Mouse (Mus musculus) urinary bladder, postnatal 4 days (tissue): ENCODE data around the gene Bloc1s5.
"Not testable (repeated sequence)": the region's sequence is repeated elsewhere in the genome, so short reads cannot be mapped to it uniquely, and the experiment has no call there.

Source experiments
- DNase-seq, 2 experiments: peaks; one replicate each; pipeline ENCODE4 v3.0.0; 2021 to 2022; ENCODE audit warnings: low spot score in 2 of 2

Gene Bloc1s5

GRCm38 (mm10) chr13:38618001-38618630, 16.8 kb downstream of the Bloc1s5 start:
- not testable (repeated sequence) for DNase-seq

- no peak for DNase-seq
Observed at GRCm38 (mm10) chr13:38616887-38617286, 18.0 kb downstream of the Bloc1s5 start.

- DNase-seq: no peak
Observed at GRCm38 (mm10) chr13:38615656-38616055, 19.3 kb downstream of the Bloc1s5 start.

DNA sequence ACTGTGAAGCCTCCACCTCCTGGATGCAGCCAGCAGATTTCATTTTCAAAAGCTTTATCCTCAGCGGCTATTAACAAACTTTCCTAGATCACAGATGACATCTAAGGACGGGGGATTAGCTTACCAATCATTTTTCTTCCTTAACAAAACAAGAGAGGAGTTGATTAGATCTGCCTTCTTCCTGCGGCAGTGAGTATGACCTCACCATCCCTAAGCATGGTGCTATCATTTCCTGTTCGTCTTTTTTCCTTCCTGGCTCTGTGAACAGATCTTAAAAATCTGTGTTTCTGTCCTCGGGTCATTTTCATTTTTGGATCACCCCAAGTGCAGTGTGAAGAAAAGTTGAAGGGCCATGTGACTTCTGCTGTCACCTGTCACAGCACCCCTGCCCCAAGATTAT, 20.6 kb downstream of the Bloc1s5 start:
- no peak for DNase-seq

- DNase-seq: no peak
Observed at GRCm38 (mm10) chr13:38613583-38613982, 21.3 kb downstream of the Bloc1s5 start.

GRCm38 (mm10) chr13:38612608-38613007, 22.3 kb downstream of the Bloc1s5 start:
- DNase-seq: no peak

- no peak for DNase-seq
Observed at GRCm38 (mm10) chr13:38612179-38612578, 22.7 kb downstream of the Bloc1s5 start.

- no peak for DNase-seq
Observed at GRCm38 (mm10) chr13:38610336-38610735, 24.6 kb downstream of the Bloc1s5 start.

GRCm38 (mm10) chr13:38607130-38607529, 27.8 kb downstream of the Bloc1s5 start:
- no peak for DNase-seq

DNA sequence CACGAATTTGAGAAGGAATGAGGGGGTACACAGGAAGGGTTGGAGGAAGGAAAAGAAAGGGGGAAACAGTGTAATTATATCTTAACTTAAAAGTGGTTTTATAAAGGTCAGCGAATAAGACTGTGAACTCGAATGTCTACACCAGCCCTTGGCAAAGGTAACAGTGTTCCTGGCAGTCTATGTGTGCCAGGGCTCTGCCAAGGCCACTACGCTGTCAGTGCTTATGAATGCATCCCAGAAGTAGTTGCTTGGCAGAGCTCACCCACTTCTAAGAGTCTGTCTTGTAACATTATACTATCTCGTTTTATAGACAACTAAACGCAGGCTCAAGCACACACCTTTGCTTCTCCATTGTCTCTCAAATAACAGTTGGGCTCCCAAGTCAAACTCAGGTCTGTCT, 29.6 kb downstream of the Bloc1s5 start:
- DNase-seq: no peak

- no peak for DNase-seq
Observed at GRCm38 (mm10) chr13:38602966-38603365, 31.9 kb downstream of the Bloc1s5 start.

GRCm38 (mm10) chr13:38602243-38602832, 32.6 kb downstream of the Bloc1s5 start:
- no peak for DNase-seq

DNA sequence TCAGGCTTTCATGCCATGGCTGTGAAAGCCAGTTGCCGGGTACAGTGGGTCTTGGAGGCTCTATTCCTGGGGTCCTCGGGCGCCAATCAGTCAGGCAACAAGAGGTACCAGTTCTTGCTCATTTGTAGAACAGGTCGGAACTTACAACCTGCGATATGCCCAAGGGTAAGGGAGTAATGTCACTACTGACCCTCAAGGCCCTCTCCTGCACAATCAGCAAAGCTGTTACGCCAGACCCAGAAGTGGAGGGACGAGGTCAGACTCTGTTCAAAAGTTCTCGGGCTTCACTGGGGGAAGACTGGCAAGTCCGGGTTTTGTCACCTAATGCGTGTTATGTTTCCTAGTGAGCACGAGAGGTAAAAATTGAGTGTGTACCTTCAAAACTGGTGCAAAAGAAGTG, 34.1 kb downstream of the Bloc1s5 start:
- DNase-seq: no peak

GRCm38 (mm10) chr13:38597076-38597475, 37.8 kb downstream of the Bloc1s5 start:
- no peak for DNase-seq

- no peak for DNase-seq
Observed at GRCm38 (mm10) chr13:38596461-38596860, 38.4 kb downstream of the Bloc1s5 start.

- no peak for DNase-seq
Observed at GRCm38 (mm10) chr13:38593114-38593513, 41.8 kb downstream of the Bloc1s5 start.

DNA sequence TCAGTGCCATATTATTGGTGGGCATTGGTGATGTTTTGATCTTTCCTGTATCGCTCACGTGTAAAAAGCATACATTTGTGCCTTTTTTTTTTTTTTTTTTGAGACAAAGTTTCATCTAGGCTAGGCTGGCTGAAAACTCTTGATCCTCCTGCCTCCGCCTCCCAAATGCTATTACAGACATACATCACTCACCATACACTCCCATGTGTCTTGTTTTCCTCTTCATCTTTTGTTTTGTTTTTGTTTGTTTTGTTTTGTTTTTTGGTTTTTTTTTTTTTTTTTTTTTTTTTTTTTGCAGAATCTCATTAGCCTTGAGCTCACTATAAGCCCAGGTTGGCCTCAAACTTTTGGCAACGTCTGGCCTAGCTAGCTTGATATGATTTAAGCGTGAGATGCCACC, 47.6 kb downstream of the Bloc1s5 start:
- DNase-seq: no peak

- DNase-seq: no peak
Observed at GRCm38 (mm10) chr13:38586451-38586850, 48.5 kb downstream of the Bloc1s5 start.

- no peak for DNase-seq
Observed at GRCm38 (mm10) chr13:38582768-38583167, 52.1 kb downstream of the Bloc1s5 start.

DNA sequence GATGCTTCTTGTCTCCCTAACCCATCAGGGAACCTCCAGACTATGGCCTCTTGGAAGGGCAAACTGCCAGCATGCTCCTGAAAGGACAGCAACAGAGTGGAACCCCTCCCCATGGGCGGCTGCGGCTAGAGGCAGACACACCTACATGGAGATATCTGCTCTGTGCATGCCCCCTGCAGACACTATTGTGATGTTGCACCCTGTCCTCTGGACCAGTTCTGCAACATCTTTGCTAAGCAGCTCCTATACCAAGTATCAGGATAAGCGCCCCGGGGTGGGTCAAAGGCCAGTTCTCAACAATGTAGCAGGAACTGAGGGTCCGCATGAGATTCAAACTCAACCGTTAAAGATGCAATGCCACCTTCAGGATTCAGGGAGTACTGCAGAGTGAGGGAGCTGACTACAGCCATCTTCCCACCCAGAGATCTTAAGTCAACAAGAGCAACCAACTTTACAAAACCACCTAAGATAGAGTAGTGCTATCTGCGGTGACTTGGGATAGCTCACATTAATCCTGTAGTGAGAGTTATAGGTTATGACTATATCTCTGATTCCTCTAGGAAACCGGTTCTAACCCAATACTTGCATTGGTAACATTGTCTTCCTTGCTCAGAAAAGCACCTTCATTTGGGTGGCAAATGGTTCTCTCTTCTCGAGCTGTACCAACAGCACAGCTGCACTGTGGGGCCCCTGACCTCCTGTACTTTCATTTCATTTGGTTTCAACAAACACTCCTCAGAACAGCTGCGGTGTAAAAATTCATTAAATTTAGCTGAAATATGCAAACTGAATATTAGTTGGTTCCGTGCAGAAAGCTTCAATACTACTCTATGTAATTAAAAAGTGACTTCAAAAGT, 54.1 kb downstream of the Bloc1s5 start:
- DNase-seq: peak; percentile 66 to 67

DNA sequence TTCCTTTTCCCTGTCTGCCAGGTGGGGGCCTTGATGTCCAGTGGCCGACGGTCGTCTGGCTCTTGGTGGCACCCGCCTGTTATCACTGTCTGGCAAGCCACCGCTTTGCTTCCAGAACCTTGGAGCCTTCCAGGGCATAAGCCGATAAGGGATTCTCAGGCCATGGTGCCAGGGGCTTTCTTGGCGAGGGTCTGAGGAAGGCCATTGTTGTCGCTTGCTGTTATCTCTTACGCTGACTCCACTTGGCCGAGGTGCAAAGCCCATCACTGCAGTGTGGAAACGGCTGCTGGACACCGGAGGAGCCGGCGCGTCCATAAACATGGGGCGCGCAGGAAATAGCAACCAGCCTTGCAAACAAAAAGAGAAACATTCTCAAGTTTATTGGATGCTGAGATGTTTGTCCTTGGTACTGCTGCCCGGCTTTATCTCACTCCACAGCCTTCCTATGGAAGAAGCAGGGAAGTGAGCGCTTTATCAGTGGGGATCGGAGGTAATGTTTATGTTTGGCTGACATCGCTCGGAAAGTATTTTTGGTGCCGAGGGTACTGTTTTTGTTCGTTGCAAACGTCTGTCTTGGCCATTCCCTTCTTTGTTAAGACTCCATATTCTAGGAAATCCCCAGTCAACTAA, 54.8 kb downstream of the Bloc1s5 start:
- DNase-seq: peak in 1 of 2 experiments; percentile 27

- DNase-seq: no peak
Observed at GRCm38 (mm10) chr13:38574668-38575067, 60.2 kb downstream of the Bloc1s5 start.
